Mouse (Mus musculus): ENCODE measurements around the gene Ispd. TPM values are rescaled to one million over a fixed set of nuclear protein-coding genes. Genes with fewer than 3 reads are reported as not detected.

Ispd gene
- polyA plus RNA-seq, 1 experiment from 2014 or later = 9.9 TPM

DNA sequence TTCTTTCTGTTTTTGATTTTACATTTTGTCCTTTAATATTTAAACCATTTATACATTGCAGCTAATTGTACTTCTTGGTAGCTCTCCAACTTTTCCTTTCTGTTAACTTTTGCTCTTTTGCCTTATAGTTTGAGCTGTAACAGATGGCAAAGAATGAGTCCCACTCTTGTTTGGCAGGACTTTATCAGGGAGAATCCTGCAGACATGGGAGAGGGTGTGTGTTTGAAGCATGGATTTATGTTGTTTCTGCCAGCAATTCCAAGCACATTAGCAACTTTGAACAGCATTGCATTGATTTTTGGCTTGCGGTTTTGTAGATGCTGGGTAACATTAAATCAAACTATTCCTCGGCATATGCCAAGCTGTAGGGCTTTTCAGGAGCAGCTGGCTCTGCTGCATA, 13.9 kb downstream of the Ispd start:
- Histone ChIP-seq H3K4me3 (no peak overlapping the region), H3K9me3 (no peaks in the 10 kb centered on the region), H3K36me3 (peaks cover 7% of the 10 kb centered on the region; the same call in 1 of the 2 replicates), H3K27ac (no peak overlapping the region), H3K27me3 (ENCODE audit: insufficient read depth, poor library complexity, severe bottlenecking) (no peaks in the 10 kb centered on the region), H3K4me1 (no peaks in the 10 kb centered on the region)
- 86% methylated on average over 2 of the region's 2 CpGs for WGBS
- no peak for DNase-seq (ENCODE audit: low spot score)

DNA sequence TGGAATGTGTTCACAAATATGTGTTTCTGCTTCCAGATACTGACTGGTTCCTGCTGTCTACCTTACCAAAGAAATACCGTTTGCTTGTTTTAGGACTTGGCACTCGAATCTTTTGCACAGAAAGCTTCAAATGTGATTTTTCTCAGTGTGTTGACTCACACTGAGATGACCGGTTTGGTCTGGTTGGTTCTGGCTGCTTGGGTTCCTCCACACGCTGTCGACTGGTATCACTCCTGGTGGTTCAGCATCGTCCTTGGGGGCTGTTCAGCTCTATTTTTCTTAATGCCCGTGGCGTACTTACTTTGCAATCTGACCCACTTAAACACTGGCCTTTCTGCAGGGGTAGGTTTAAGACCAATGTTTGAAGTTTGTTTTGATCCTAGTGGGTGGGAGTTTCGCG, 42.4 kb downstream of the Ispd start:
- Histone ChIP-seq H3K27ac (no peak overlapping the region), H3K27me3 (ENCODE audit: insufficient read depth, poor library complexity, severe bottlenecking) (no peaks in the 10 kb centered on the region), H3K4me3 (no peak overlapping the region), H3K36me3 (no peaks in the 10 kb centered on the region), H3K9me3 (no peaks in the 10 kb centered on the region), H3K4me1 (no peaks in the 10 kb centered on the region)
- 81% methylated on average over 10 of the region's 10 CpGs for WGBS
- no peak for DNase-seq (ENCODE audit: low spot score)

DNA sequence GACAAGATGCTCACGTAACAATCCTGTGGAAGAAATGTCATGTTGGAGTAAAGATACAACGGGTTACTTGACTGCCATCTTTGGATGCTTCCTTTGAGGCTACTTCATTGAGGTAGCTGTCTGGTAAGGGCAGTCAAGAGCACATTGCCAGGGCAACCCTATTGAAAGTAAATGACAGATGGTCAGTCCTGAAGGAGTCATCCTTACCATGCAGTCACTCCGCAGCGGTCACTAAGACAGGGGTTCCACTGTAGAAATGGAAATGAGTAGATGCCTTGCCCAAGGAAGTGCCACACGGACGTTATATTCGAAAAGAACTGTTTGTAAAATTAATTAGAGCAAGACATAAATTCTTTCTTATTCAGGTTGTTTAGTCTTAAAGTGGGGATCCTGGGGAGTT, 44.0 kb downstream of the Ispd start:
- no peak for DNase-seq (ENCODE audit: low spot score)
- WGBS = 88% methylated on average over 7 of the region's 7 CpGs

DNA sequence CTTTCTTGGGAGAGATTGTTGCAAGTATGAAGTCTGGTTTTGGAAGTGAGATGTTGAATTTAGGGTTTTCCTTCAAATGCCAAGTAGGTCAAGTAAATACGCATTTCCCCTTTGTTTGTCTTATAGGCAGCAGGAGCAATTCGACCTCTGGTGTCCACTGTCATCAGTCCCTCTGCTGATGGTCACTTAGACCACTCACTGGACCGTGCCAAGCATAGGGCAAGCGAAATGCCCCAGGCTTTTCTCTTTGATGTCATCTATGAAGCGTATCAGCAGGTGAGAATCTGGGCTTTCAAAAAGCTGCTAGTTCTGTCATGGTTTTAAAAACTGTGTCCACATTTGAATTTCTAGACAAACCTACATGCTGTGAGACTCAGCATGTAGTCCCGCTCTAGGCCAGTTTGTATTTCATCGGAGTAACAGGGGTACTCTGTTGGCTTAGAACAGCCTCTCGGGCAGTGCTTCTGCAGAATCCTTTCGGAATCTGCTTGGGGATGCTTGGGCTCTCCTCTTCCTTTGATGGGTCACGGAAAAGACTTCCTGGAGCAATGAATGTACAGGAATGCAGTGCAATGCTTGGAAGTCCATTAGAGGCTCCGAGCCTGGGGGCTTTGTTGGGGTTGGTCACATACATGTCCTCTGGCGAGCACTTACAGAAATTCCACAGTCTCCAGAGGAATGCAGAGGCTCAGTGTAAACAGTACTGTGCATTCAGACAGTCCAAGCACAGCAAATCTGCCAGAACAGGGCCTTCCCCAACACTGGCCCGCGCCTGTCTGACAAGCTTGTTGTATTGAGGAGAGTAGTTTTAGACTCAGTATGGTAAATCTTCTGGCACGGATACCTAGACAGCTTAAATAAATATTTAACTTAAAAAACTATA, 45.2 kb downstream of the Ispd start:
- Histone ChIP-seq H3K4me3 (no peak overlapping the region), H3K9me3 (no peaks in the 10 kb centered on the region), H3K27ac (no peak overlapping the region), H3K36me3 (no peaks in the 10 kb centered on the region), H3K27me3 (ENCODE audit: insufficient read depth, poor library complexity, severe bottlenecking) (no peaks in the 10 kb centered on the region), H3K4me1 (no peaks in the 10 kb centered on the region)
- DNase-seq (ENCODE audit: low spot score) = no peak
- 74% methylated on average over 15 of the region's 15 CpGs for WGBS

More for the DNA sequence above, 44.0 kb downstream of the Ispd start:
- H3K27ac ChIP-seq = no peak overlapping the region
- H3K27me3 ChIP-seq (ENCODE audit: insufficient read depth, poor library complexity, severe bottlenecking) = no peaks in the 10 kb centered on the region
- no peaks in the 10 kb centered on the region for H3K36me3 ChIP-seq
- no peaks in the 10 kb centered on the region for H3K9me3 ChIP-seq
- no peaks in the 10 kb centered on the region for H3K4me1 ChIP-seq
- H3K4me3 ChIP-seq = no peak overlapping the region

DNA sequence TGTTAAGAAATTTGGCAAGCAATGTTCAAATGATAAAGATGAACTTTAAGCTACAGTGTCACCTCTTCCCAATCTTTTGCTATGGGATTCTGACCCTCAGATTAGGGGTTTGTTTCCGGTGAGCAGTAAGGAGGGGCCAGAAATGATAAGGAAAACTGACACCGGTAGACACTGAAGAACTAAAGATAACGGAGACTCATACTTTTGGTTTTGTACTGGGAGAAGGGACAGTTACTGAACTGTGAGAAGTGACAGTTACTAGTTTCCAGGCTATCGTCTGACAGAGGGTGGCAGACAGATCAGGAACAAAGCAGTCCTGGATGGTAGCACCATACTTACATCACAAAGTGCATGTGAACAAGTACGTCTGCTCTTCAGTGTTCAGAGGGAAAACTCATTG, 55.7 kb downstream of the Ispd start:
- WGBS = 8% methylated on average over 5 of the region's 5 CpGs
- no peaks in the 10 kb centered on the region for H3K9me3 ChIP-seq
- no peak overlapping the region; the same call in 1 of the 2 replicates for H3K4me3 ChIP-seq
- peaks cover 8% of the 10 kb centered on the region for H3K4me1 ChIP-seq
- no peaks in the 10 kb centered on the region for H3K36me3 ChIP-seq
- H3K27me3 ChIP-seq (ENCODE audit: insufficient read depth, poor library complexity, severe bottlenecking) = no peaks in the 10 kb centered on the region
- no peak for DNase-seq (ENCODE audit: low spot score)
- H3K27ac ChIP-seq = no peak overlapping the region

DNA sequence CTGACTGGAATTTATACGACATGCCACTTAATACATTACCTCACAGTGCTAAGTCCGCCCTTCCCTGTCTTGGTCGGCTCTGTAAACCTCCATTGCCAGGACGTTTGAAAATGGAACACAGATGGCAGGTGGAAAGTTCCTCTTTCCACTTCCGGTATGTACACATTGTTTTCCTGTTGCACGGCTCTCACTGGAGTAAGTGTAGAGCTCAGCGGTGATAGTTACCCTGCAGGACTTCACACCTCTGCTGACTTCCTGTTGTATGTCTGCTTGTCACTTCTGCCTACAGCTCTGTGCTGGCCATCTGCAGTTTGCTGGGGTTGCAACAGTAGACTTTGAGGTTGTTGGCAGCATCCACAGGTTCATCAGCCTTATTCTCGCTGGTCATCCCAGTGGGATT, 58.1 kb downstream of the Ispd start:
- Histone ChIP-seq H3K9me3 (no peaks in the 10 kb centered on the region), H3K27me3 (ENCODE audit: insufficient read depth, poor library complexity, severe bottlenecking) (no peaks in the 10 kb centered on the region), H3K4me3 (no peak overlapping the region), H3K27ac (no peak overlapping the region), H3K4me1 (peaks cover 8% of the 10 kb centered on the region), H3K36me3 (peaks cover under 1% of the 10 kb centered on the region; the same call in 1 of the 2 replicates)
- WGBS = 83% methylated on average over 8 of the region's 8 CpGs
- DNase-seq (ENCODE audit: low spot score) = no peak

DNA sequence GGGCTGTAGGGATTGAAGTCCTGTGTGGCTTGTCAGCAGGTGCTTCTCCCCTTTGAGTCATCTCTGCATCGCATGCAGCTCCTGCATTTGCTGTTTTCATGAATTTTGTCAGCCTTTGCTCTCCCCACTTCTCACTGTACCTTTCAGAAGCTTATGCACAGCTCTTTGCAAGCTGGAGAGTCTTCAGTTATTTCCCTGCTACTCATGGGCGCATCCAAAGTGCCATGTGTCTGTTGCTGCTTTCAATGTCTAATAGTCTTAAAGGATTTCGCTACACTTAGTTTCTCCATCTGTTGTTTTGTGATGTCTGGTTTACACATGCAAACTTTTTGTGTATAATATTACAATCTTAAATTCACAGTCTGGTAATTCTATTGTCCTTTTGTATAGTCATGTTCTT, 74.8 kb downstream of the Ispd start:
- no peaks in the 10 kb centered on the region for H3K27me3 ChIP-seq (ENCODE audit: insufficient read depth, poor library complexity, severe bottlenecking)
- no peak overlapping the region for H3K4me3 ChIP-seq
- H3K27ac ChIP-seq = no peak overlapping the region
- 89% methylated on average over 3 of the region's 3 CpGs for WGBS
- no peaks in the 10 kb centered on the region for H3K36me3 ChIP-seq
- no peaks in the 10 kb centered on the region for H3K4me1 ChIP-seq
- no peak for DNase-seq (ENCODE audit: low spot score)
- no peaks in the 10 kb centered on the region for H3K9me3 ChIP-seq

DNA sequence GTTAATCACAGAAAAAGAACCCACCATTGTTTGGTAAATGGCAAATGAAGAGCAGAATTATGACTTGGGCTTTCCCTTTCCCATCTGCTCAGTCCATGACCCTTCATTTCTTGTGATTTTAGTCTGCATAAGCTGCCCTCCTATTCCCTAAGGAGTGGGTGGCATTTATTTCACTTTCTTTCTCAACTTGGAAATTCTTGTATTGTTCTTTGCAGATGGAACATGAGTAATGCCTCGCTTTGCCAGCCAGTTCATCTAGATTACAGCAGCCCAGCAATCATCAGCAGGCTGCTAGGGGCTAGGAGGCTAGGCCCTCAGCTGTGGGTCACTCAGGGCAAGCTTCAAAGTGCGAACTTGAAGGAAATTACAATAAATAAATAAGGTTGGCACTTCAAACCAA, 76.5 kb downstream of the Ispd start:
- Histone ChIP-seq H3K27ac (no peak overlapping the region), H3K4me3 (no peak overlapping the region), H3K27me3 (ENCODE audit: insufficient read depth, poor library complexity, severe bottlenecking) (no peaks in the 10 kb centered on the region), H3K36me3 (no peaks in the 10 kb centered on the region), H3K9me3 (no peaks in the 10 kb centered on the region), H3K4me1 (no peaks in the 10 kb centered on the region)
- WGBS = 78% methylated on average over 2 of the region's 2 CpGs
- DNase-seq (ENCODE audit: low spot score) = no peak

DNA sequence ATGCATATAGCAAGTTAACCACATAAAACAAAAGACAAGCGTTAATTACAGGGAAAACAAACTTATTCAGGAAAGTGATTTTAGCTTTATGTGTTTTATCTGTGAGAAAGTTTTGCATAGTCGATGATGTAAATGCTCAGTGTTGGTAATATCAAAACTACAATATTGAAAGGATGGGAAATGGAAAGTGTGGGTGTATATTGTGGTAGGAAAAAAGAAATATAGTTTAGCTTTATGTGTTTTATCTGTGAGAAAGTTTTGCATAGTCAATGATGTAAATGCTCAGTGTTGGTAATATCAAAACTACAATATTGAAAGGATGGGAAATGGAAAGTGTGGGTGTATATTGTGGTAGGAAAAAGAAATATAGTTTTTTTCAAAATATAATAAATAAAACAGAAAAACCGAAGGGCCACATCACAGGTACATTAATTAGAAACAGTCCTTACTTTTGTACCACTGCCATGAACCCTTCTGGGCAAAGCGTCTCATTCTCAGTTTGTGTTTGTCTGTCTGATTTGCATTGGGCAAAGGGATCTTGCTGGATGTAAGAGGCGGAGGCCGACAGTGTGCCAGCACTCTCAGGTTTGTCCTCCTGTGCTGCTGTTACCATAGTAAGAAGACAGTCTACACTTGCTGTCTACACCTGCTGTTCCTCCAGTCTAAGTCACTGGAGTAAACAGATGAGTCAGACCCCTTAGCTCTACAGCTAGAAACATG, 87.2 kb downstream of the Ispd start:
- Histone ChIP-seq H3K36me3 (no peaks in the 10 kb centered on the region), H3K4me1 (no peaks in the 10 kb centered on the region), H3K27ac (no peak overlapping the region), H3K9me3 (no peaks in the 10 kb centered on the region), H3K4me3 (no peak overlapping the region), H3K27me3 (ENCODE audit: insufficient read depth, poor library complexity, severe bottlenecking) (no peaks in the 10 kb centered on the region)
- DNase-seq (ENCODE audit: low spot score) = no peak
- 88% methylated on average over 6 of the region's 6 CpGs for WGBS

DNA sequence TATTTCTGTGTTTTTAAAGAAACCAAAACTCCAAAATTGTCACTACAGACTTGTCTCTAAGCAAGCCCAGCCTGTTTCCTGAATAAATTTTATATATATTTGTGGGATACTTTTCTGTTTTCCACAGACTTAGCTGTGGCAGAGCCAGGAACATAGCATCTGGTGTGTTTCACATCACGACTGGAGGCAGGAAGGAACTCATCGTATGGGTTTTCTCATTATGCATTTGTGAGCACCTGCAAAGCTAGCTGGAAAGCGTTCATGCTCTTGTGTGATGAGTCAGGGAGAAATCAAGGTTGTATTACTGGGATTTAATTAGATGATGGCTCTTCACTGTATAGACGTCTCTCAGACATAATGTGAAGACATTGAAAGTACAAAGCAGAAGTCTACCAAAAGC, 90.2 kb downstream of the Ispd start:
- Histone ChIP-seq H3K9me3 (no peaks in the 10 kb centered on the region), H3K36me3 (no peaks in the 10 kb centered on the region), H3K27ac (no peak overlapping the region), H3K27me3 (ENCODE audit: insufficient read depth, poor library complexity, severe bottlenecking) (no peaks in the 10 kb centered on the region), H3K4me3 (no peak overlapping the region), H3K4me1 (peaks cover 4% of the 10 kb centered on the region; the same call in 1 of the 2 replicates)
- 84% methylated on average over 4 of the region's 4 CpGs for WGBS
- DNase-seq (ENCODE audit: low spot score) = no peak

DNA sequence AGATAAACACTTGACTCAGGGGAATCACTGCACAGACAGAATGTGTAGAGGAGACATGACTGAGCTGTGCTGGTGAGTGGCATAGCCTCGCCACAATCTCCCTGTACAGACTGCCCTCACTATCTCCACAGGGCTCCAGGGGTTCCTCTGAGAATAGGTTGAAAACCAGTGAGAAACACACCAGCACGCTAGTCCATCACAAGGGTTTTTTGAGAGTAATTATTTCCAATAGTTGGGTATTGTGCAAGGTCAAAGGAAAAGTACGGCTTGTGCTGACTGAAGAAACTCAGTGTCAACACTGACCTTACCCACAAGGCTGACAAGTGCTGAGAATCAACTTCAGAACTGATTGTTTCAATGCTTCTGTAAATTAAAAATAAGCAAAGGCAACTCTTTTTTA, 92.9 kb downstream of the Ispd start:
- no peak overlapping the region for H3K27ac ChIP-seq
- no peak for DNase-seq (ENCODE audit: low spot score)
- 77% methylated on average over 3 of the region's 3 CpGs for whole genome bisulfite sequencing

DNA sequence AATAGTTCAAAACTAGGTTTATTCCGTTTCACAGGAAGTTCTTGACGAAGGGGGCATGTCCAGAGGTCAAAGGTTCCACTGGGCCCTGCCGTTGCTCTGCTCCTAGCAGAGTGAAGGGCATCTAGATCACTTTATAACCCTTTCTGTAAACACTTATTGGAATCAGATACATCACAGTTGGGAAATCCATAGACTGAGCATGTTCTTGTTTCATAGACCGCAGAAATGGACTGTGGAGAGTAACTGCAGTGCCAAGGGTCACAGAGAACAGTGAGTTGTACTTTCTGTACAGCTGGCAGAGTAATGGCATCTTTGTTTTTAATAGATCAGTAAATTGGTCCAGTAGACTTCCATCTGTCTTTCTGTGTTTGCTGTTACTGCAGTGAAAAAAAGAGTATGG, 94.0 kb downstream of the Ispd start:
- H3K27me3 ChIP-seq (ENCODE audit: insufficient read depth, poor library complexity, severe bottlenecking) = no peaks in the 10 kb centered on the region
- 79% methylated on average over 4 of the region's 4 CpGs for WGBS
- no peaks in the 10 kb centered on the region for H3K36me3 ChIP-seq
- no peak overlapping the region for H3K27ac ChIP-seq
- peaks cover 14% of the 10 kb centered on the region; the same call in 1 of the 2 replicates for H3K4me1 ChIP-seq
- no peaks in the 10 kb centered on the region for H3K9me3 ChIP-seq
- DNase-seq (ENCODE audit: low spot score) = no peak
- no peak overlapping the region for H3K4me3 ChIP-seq

More for the DNA sequence above, 92.9 kb downstream of the Ispd start:
- Histone ChIP-seq H3K9me3 (no peaks in the 10 kb centered on the region), H3K4me3 (no peak overlapping the region), H3K27me3 (ENCODE audit: insufficient read depth, poor library complexity, severe bottlenecking) (no peaks in the 10 kb centered on the region), H3K36me3 (no peaks in the 10 kb centered on the region), H3K4me1 (peaks cover 14% of the 10 kb centered on the region; the same call in 1 of the 2 replicates)

DNA sequence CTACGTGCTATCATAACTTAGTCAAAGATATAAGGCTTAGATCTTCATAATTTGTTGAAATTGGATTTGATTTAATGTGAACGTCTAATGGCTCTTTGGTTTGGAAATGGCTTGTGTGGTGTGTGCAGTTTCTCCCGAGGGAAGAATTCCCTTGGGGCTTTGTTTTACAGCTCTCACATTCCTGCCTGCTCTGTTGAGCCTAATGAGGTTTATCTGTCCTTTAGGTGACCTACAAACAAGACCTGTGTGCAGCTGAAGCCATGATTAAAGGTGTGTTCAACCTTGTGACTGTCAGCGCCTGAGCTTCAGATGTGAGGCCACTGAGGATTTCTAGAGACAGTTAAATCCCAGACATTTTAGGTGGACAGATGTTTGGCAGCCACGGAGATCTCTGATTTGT, 95.2 kb downstream of the Ispd start:
- Histone ChIP-seq H3K4me3 (no peak overlapping the region), H3K36me3 (no peaks in the 10 kb centered on the region), H3K9me3 (no peaks in the 10 kb centered on the region), H3K27me3 (ENCODE audit: insufficient read depth, poor library complexity, severe bottlenecking) (no peaks in the 10 kb centered on the region), H3K27ac (no peak overlapping the region), H3K4me1 (peaks cover 14% of the 10 kb centered on the region; the same call in 1 of the 2 replicates)
- WGBS = 58% methylated on average over 5 of the region's 5 CpGs
- DNase-seq (ENCODE audit: low spot score) = no peak
